Mouse (Mus musculus) kidney, postnatal 10 days (tissue): ENCODE results near the gene Sfrp5.

Experiments
- DNase-seq: peaks from one replicate; pipeline ENCODE4 v3.0.0; 2021; ENCODE audit warnings: mixed read lengths

Gene Sfrp5

GRCm38 (mm10) chr19:42197066-42197465 lies 5.0 kb downstream of the Sfrp5 start:
- no peak for DNase-seq

- DNase-seq: peak; percentile 29
These were observed 5.7 kb downstream of the Sfrp5 start for GRCm38 (mm10) chr19:42196378-42196777.

DNA sequence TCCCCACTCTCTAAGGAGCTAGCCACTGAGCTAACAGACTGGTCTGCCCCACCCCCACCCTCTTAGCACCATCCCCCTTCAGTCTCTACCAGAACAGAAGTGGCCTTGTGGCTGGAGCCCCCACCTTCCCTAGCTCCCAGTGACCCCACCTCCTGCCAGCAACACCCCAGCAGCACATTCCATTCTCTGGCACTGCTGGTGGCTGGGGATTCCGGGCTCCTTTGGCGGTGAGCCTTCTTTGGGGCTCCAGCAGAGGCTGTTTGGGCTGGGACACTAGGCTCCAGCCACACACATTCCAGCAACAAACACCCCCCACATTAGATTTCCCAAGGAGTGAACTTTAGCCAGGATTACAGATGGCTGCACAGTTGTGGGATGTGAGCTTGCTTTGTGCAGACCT lies 8.7 kb downstream of the Sfrp5 start:
- no peak for DNase-seq

DNA sequence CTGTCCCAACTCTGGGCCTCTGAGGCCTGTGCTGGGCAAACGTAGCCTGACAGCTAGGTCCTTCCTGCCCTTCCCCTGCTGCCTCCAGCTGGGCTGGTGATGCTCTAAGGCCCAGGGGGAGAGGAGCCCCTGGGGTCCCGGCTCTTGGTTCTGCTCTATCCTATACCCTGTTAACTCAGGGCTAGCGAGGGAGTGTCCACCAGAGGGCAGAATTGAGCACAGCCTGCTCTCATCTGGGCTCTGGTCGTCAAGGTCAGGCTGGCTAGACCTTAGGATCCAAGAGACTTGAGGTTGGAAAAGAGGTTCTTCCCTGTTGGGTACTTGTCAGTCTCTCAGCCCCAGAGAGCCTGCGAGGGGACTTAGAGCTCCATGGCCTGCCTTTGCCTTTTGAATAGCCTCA lies 11.6 kb downstream of the Sfrp5 start:
- DNase-seq: peak; percentile 76

GRCm38 (mm10) chr19:42189735-42190134 lies 12.3 kb downstream of the Sfrp5 start:
- DNase-seq: no peak

DNA sequence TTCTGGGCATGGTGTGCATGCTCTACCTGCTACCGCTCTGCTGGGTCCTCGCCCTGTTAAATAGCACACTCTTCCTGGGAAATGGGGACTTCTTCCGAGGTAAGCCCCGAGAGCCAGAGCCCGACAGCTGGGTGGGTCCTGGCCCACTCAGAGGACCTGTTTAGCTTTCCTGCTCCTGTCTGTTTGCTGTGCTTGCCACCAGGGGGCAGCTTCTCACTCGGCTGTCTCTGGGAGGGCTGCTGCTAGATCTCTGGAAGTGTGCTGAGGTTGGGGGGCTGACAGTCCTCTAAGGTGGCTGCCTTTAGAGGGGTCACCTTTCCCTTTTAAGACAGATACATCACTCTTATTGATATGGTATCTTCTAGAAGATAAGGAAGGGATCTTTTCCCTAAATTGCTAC lies 19.4 kb downstream of the Sfrp5 start:
- DNase-seq: no peak

DNA sequence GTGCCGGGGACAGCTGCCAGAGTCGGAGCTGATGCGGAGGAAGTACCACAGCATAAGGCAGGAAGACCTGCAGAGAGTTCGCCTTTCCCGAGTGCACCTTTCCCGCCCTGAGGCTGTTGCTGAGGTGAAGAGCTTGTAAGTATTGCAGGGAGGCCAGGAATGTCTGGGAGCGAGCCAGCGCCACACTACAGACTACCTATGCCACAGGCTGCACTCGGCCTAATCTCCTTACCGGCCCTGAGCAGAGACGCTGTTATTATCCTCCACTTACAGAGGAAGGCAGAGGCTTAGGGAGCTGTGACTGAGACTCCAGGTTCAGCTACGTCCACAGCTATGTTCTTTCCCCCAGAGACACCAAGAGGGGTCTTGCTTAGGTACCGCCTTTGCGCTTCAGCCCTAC lies 22.7 kb downstream of the Sfrp5 start:
- DNase-seq: no peak

- no peak for DNase-seq
These were observed 24.6 kb downstream of the Sfrp5 start for GRCm38 (mm10) chr19:42177461-42177860.

DNA sequence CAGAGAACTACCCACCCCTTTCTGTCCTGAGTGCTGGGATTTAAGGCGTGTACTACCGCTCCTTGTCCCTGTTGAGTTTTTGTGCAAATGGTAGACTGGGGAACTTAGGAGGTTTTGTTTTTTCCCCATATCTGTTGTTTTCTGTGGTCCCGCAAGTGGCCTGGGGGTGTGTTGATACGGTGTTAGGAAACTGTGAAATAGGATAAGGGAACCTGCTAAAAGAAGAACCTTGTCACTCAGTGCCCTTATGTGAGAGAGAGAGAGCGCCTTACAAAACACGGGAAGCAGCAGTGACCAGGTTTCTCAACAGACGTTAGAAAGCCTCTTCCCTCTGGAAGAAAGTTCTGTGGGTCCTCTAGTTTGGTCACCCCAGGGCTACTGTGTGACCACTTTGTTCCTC lies 25.2 kb downstream of the Sfrp5 start:
- DNase-seq: no peak

- peak; percentile 96 for DNase-seq
These were observed 31.8 kb downstream of the Sfrp5 start for GRCm38 (mm10) chr19:42170025-42170969.

GRCm38 (mm10) chr19:42169322-42169975 lies 32.6 kb downstream of the Sfrp5 start:
- DNase-seq: peak; percentile 60

GRCm38 (mm10) chr19:42167489-42167888 lies 34.6 kb downstream of the Sfrp5 start:
- DNase-seq: no peak

- DNase-seq: no peak
These were observed 35.3 kb downstream of the Sfrp5 start for GRCm38 (mm10) chr19:42166766-42167165.

DNA sequence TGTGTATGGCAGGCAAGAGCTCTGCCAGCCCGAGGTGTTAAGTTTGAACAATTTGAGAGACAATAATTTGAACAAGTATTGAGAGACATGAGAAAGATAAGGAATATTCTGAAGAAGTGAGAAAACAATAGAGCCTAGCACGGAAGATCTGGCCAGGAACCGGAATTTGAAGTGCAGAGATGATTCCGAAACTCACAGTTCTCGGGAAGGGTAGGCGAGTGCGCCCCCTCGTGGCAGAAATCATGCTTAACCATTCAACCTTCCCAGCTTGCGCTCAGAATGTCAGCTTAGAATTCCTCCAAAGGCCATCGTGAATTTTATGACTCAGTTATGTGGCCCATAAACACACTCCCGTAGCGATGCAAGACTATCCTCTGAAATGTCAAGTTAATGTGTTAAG lies 35.9 kb downstream of the Sfrp5 start:
- peak; percentile 95 for DNase-seq

DNA sequence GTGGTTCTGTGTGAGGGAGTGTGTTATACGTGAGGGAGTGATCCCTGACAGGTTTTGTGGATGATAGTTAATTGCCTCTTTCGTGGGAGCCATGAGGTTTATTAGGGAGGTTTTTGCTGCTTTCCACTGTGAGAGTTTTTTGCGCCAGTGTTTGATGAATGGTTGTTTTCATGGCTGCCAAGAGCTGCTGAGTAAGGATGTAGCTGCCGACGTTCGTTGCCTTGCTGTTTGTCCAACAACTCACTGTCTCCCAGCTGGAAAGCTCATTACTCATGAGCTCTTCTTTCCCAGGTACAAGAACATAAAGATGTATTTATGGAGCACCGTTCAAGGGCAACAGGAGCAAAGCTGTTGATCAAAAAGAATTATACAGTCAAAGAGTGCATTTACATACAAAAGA lies 37.9 kb downstream of the Sfrp5 start:
- no peak for DNase-seq

DNA sequence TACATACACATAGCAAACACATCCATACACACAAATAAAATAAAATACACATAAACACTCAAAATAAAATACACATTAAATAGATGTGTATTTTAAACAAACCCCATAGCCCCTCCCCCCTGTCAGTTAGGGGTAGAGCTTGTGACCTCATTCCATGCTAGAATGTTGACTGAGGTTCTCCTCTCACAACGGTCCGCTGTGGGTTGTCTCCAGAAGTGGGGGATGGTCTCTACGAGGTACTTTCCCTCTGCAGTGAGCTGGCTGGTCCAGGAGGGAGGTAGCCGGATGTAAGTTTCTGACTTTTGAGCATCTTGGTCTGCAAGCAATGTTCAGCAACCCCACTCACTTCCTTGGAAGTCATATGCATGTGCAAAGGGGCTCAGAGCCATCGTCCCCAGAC lies 38.3 kb downstream of the Sfrp5 start, which contains the start of gene Zfyve27:
Zfyve27 (plus strand) TSS at position 188 of the 400 bp plus-strand sequence.
- no peak for DNase-seq

- DNase-seq: no peak
These were observed 43.6 kb downstream of the Sfrp5 start for GRCm38 (mm10) chr19:42158246-42159017.

DNA sequence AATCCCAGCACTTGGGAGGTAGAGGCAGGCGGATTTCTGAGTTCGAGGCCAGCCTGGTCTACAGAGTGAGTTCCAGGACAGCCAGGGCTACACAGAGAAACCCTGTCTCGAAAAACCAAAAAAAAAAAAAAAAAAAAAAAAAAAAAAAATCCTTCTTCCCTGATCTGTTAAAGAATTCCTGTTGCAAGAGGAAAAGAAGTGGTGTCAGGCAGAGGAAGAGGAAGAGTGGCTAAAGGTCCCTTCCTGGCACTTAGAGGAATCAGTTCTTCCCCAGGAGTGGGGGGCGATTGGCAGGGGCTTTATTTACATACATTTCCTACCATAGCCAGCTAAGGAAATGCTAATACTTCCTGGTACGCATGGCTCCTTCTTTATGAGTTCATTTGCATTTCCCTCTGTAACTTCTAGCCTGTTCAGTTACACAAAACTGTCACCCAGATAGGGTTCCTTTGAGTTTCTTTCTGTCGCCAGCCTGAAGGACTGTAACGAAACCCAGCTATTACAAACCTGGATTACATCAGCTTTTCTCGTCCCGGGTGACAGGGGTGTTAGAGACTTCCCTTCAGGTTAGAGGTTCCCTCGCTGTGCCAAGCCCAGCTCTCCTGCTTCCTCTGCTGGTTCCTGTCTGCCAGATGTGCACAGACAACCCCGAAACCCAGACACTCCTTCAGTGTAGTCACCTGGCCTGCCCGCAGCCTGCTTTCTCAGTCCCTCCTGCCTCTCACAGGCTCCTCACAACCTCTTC lies 44.4 kb downstream of the Sfrp5 start:
- no peak for DNase-seq

GRCm38 (mm10) chr19:42151990-42152389 lies 50.1 kb downstream of the Sfrp5 start:
- DNase-seq: peak; percentile 92

DNA sequence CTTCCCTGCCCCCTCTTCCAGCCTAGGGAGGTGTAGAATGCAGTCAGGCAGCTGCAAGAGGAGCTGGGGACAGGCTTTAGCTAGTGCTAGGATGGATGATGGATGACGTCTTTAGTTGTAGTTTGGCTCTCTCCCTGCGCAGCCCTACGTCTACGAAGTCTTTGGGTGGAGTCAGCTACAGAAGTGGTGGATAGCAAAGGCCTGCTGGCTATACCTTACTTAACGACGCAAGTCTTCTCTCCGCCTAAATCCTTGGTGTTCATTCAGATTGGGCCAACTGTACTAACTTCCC lies 53.5 kb downstream of the Sfrp5 start:
- no peak for DNase-seq
